Comparison of ENCODE assay signal across 8 mouse cellular contexts in genomic region chr5:30888337-30889087, GRCm38 (mm10). TPM values are rescaled to one million over a fixed set of nuclear protein-coding genes. Genes with fewer than 3 reads are reported as not detected.
A peak's percentile ranks its signal among the peaks of the same experiment; 100 is the strongest.
DNase-seq lines count a peak whose midpoint lies in the region; ATAC-seq and TF ChIP-seq lines count a peak whose summit lies in the region.

TSS of gene Agbl5 (plus strand) at chr5:30888694.

- peak; percentile 73 for DNase-seq in c-Kit-negative CD71-positive TER-119-positive erythroid progenitor cells, embryonic 14.5 days (ENCODE audit: low read depth, low spot score)
- DNase-seq in forebrain, embryonic 10.5 days (ENCODE audit: extremely low spot score, low spot score), result peak; percentile 98
- peak; percentile 96 to 98 for DNase-seq in kidney, postnatal 25 days
- DNase-seq in liver, embryonic 14.5 days (ENCODE audit: low read depth in 3 of 3, low spot score in 3 of 3), result peak; percentile 72 to 80 (median 75)
- DNase-seq in neural tube, embryonic 11.5 days (ENCODE audit: low spot score), result peak; percentile 95
- DNase-seq in stomach, postnatal 0 days (ENCODE audit: low spot score), result peak; percentile 93

- peak within 1 kb of the TSS; percentile 86 for H3K4me3 ChIP-seq in forebrain, embryonic 10.5 days
- peak within 1 kb of the TSS; percentile 89 for H3K4me3 ChIP-seq in heart, embryonic 15.5 days
- H3K4me3 ChIP-seq in liver, embryonic 14.5 days (ENCODE audit: insufficient read depth in 1 of 2, low read depth in 2 of 2, low read length in 2 of 2), result peak within 1 kb of the TSS; percentile 84 to 94
- peak within 1 kb of the TSS; percentile 78 for H3K4me3 ChIP-seq in neural tube, embryonic 11.5 days (ENCODE audit: low read depth, low read length)
- H3K4me3 ChIP-seq in stomach, postnatal 0 days (ENCODE audit: low read depth, low read length), result peak within 1 kb of the TSS; percentile 81

- no peak for TF ChIP-seq CTCF in liver, embryonic 14.5 days (IDR thresholded peaks at IDR 0.05; ENCODE audit: low read depth)
- no peak; the same call in 1 of the 2 replicates for TF ChIP-seq CTCF in stomach, postnatal 0 days (IDR thresholded peaks at IDR 0.05; ENCODE audit: low read depth)

- TF ChIP-seq EP300 in liver, embryonic 14.5 days (IDR thresholded peaks at IDR 0.05; ENCODE audit: low read depth), result no peak; the same call in 1 of the 2 replicates
- peak; percentile 30 for TF ChIP-seq EP300 in stomach, postnatal 0 days (optimal IDR thresholded peaks at IDR 0.05)

- peak; percentile 64 for ATAC-seq in CD4-positive, CD25-positive, alpha-beta regulatory T cell, adult 4 months
- peak; percentile 86 for ATAC-seq in heart, embryonic 15.5 days (replicated peaks; ENCODE audit: insufficient number of reproducible peaks, insufficient read depth, low FRiP score, low read depth)
- ATAC-seq in liver, embryonic 14.5 days (ENCODE audit: insufficient read depth), result peak; percentile 88
- ATAC-seq in neural tube, embryonic 11.5 days (ENCODE audit: insufficient read depth, low FRiP score, low TSS enrichment), result peak; percentile 92
- peak; percentile 94 for ATAC-seq in stomach, postnatal 0 days (ENCODE audit: low FRiP score, low TSS enrichment)

- H3K27ac ChIP-seq in forebrain, embryonic 10.5 days, result peak within 1 kb of the TSS; percentile 99
- peak within 1 kb of the TSS; percentile 96 for H3K27ac ChIP-seq in heart, embryonic 15.5 days
- H3K27ac ChIP-seq in liver, embryonic 14.5 days, result peak within 1 kb of the TSS; percentile 70
- H3K27ac ChIP-seq in neural tube, embryonic 11.5 days (ENCODE audit: low read depth, low read length), result peak within 1 kb of the TSS; percentile 92
- H3K27ac ChIP-seq in stomach, postnatal 0 days (replicated peaks), result peak within 1 kb of the TSS; percentile 97

- H3K4me1 ChIP-seq in forebrain, embryonic 10.5 days, result peaks cover 36% of the 10 kb centered on the region
- peaks cover 22% of the 10 kb centered on the region for H3K4me1 ChIP-seq in heart, embryonic 15.5 days (replicated peaks)
- peaks cover 6 to 18% of the 10 kb centered on the region in 2 experiments; a peak in 3 of 4 replicates for H3K4me1 ChIP-seq in liver, embryonic 14.5 days (replicated peaks; ENCODE audit: control insufficient read depth in 2 of 2, insufficient read depth in 2 of 2, low read length in 1 of 2)
- H3K4me1 ChIP-seq in neural tube, embryonic 11.5 days (ENCODE audit: control insufficient read depth, insufficient read depth, low read length), result peaks cover 10% of the 10 kb centered on the region
- no peaks in the 10 kb centered on the region; the same call in 1 of the 2 replicates for H3K4me1 ChIP-seq in stomach, postnatal 0 days (replicated peaks; ENCODE audit: control insufficient read depth, insufficient read depth)

- H3K36me3 ChIP-seq in forebrain, embryonic 10.5 days (replicated peaks), result peaks cover 32% of the 10 kb centered on the region
- peaks cover 25% of the 10 kb centered on the region for H3K36me3 ChIP-seq in heart, embryonic 15.5 days
- H3K36me3 ChIP-seq in liver, embryonic 14.5 days (replicated peaks; ENCODE audit: control insufficient read depth, insufficient read depth, low read depth), result no peaks in the 10 kb centered on the region; the same call in 1 of the 2 replicates
- H3K36me3 ChIP-seq in neural tube, embryonic 11.5 days (ENCODE audit: control insufficient read depth, insufficient read depth, low read length), result peaks cover 14% of the 10 kb centered on the region
- peaks cover 15% of the 10 kb centered on the region for H3K36me3 ChIP-seq in stomach, postnatal 0 days (ENCODE audit: control insufficient read depth, insufficient read depth, low read length)

- H3K9ac ChIP-seq in heart, embryonic 15.5 days, result peak within 1 kb of the TSS; percentile 84
- H3K9ac ChIP-seq in liver, embryonic 14.5 days (replicated peaks), result peak within 1 kb of the TSS; percentile 78
- peak within 1 kb of the TSS; percentile 90 for H3K9ac ChIP-seq in neural tube, embryonic 11.5 days (ENCODE audit: low read length)
- peak within 1 kb of the TSS; percentile 78 for H3K9ac ChIP-seq in stomach, postnatal 0 days (ENCODE audit: low read length)

- H3K27me3 ChIP-seq in forebrain, embryonic 10.5 days (ENCODE audit: poor library complexity, severe bottlenecking), result no peaks in the 10 kb centered on the region
- no peaks in the 10 kb centered on the region for H3K27me3 ChIP-seq in heart, embryonic 15.5 days
- H3K27me3 ChIP-seq in liver, embryonic 14.5 days (ENCODE audit: control insufficient read depth, insufficient read depth, low read length), result no peaks in the 10 kb centered on the region
- no peaks in the 10 kb centered on the region for H3K27me3 ChIP-seq in neural tube, embryonic 11.5 days (ENCODE audit: control insufficient read depth, insufficient read depth, low read length)
- H3K27me3 ChIP-seq in stomach, postnatal 0 days (ENCODE audit: control insufficient read depth, insufficient read depth, low read length), result no peaks in the 10 kb centered on the region

- no peaks in the 10 kb centered on the region for H3K9me3 ChIP-seq in forebrain, embryonic 10.5 days
- no peaks in the 10 kb centered on the region for H3K9me3 ChIP-seq in heart, embryonic 15.5 days (replicated peaks)
- H3K9me3 ChIP-seq in liver, embryonic 14.5 days (ENCODE audit: control insufficient read depth, low read length), result no peaks in the 10 kb centered on the region
- H3K9me3 ChIP-seq in neural tube, embryonic 11.5 days (ENCODE audit: control insufficient read depth, low read length), result no peaks in the 10 kb centered on the region
- no peaks in the 10 kb centered on the region for H3K9me3 ChIP-seq in stomach, postnatal 0 days (ENCODE audit: control insufficient read depth, low read length)

- peak within 1 kb of the TSS; percentile 87 for H3K4me2 ChIP-seq in heart, embryonic 15.5 days
- peak within 1 kb of the TSS; percentile 67 for H3K4me2 ChIP-seq in liver, embryonic 14.5 days (ENCODE audit: low read depth)
- H3K4me2 ChIP-seq in neural tube, embryonic 11.5 days (ENCODE audit: low read depth), result peak within 1 kb of the TSS; percentile 89
- peak within 1 kb of the TSS; percentile 94 for H3K4me2 ChIP-seq in stomach, postnatal 0 days (replicated peaks; ENCODE audit: low read depth)

- WGBS in forebrain, embryonic 10.5 days, result under 1% methylated on average over 41 of the region's 42 CpGs
- WGBS in heart, embryonic 15.5 days, result under 1% methylated on average over 42 of the region's 42 CpGs
- WGBS in liver, embryonic 14.5 days (ENCODE audit: insufficient replicate concordance), result under 1% methylated on average over 34 of the region's 42 CpGs
- WGBS in neural tube, embryonic 11.5 days, result under 1% methylated on average over 38 of the region's 42 CpGs
- under 1% methylated on average over 42 of the region's 42 CpGs for WGBS in stomach, postnatal 0 days

RNA-seq across cellular contexts. Expression of gene Agbl5, which starts in this region (rescaled TPM):
- polyA plus RNA-seq in CD4-positive, CD25-positive, alpha-beta regulatory T cell, adult 4 months (2017; shearing (Covaris generic)), result 1 to 10 TPM; 4.4 to 5.5 TPM
- 19.9 and 20.1 TPM in 2 replicates for polyA plus RNA-seq in forebrain, embryonic 10.5 days (2016; fragmentation: Nextera tagmentation; extraction: Ambion mirVana)
- 8.9 and 11.9 TPM in 2 replicates for polyA plus RNA-seq in heart, embryonic 15.5 days (2015; fragmentation: Nextera tagmentation; extraction: Ambion mirVana)
- polyA plus RNA-seq in liver, embryonic 14.5 days (2012; rRNA removed), result 5.0 and 6.0 TPM in 2 replicates
- 4.8 and 5.1 TPM in 2 replicates for polyA plus RNA-seq in liver, embryonic 14.5 days (2014; fragmentation: Nextera tagmentation; extraction: Ambion mirVana)
- polyA plus RNA-seq in neural tube, embryonic 11.5 days (2014; fragmentation: Nextera tagmentation; extraction: Ambion mirVana), result 23.2 and 25.3 TPM in 2 replicates
- polyA plus RNA-seq in stomach, postnatal 0 days (2015; fragmentation: Nextera tagmentation; extraction: Ambion mirVana), result 6.9 and 9.1 TPM in 2 replicates

Comparison
In these comparisons a context has a peak if more than half of its experiments do, and no peak if none do; other contexts are left out.
1. Peak in every context shown above with its lines: DNase-seq, ATAC-seq, H3K4me3 ChIP-seq and H3K27ac ChIP-seq.